Mouse (Mus musculus) forelimb bud, embryonic 11.5 days (tissue): Measurements from ENCODE around the gene Dmpk.
"Not testable (repeated sequence)": the region's sequence is repeated elsewhere in the genome, so short reads cannot be mapped to it uniquely, and the experiment has no call there.

Experiments used
- DNase-seq: peaks from one replicate; pipeline ENCODE4 v3.0.0-alpha.2; 2012; ENCODE audit warnings: low read depth, low spot score

The Dmpk gene

GRCm38 (mm10) chr7:19083701-19084100 is at the start of gene Dmpk:
Dmpk (plus strand) TSS chr7:19083849.
- no peak for DNase-seq

GRCm38 (mm10) chr7:19044616-19045015 is 39.0 kb upstream of the Dmpk start:
- DNase-seq, result no peak

GRCm38 (mm10) chr7:19046286-19047069 is 37.2 kb upstream of the Dmpk start:
- no peak for DNase-seq

DNA sequence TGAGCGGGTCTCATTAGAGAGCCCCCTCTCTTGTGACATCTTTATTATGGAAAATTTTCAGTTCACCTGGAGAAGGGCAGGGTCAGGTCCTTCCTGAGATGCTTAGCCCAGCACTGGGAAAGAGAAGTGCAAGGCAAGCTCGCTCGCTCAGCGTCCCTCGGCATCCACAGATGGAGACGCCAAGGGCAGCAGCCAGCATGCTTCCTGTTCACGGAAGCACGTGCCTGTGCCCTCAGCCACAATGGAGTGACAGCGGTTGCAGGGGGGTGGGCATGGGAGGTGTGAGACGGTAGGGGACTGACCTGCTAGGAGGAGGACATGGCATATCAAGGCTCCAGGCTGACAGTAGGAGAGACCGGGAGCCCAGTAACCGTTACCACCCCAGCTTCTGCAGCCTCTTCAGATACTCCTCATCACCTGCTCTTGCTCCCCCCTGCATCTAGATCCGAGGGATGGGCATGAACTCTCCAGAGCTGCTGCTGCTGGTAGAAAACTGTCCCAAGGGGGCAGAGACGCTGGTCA is 35.6 kb upstream of the Dmpk start:
- DNase-seq, result no peak

GRCm38 (mm10) chr7:19049252-19049651 is 34.4 kb upstream of the Dmpk start:
- DNase-seq, result no peak

GRCm38 (mm10) chr7:19050172-19050571 is 33.5 kb upstream of the Dmpk start:
- no peak for DNase-seq

- DNase-seq, result no peak
These were observed 32.5 kb upstream of the Dmpk start for GRCm38 (mm10) chr7:19051161-19051560.

GRCm38 (mm10) chr7:19052345-19053135 is 31.1 kb upstream of the Dmpk start:
- no peak for DNase-seq

GRCm38 (mm10) chr7:19053136-19053532 is 30.5 kb upstream of the Dmpk start:
- no peak for DNase-seq

DNA sequence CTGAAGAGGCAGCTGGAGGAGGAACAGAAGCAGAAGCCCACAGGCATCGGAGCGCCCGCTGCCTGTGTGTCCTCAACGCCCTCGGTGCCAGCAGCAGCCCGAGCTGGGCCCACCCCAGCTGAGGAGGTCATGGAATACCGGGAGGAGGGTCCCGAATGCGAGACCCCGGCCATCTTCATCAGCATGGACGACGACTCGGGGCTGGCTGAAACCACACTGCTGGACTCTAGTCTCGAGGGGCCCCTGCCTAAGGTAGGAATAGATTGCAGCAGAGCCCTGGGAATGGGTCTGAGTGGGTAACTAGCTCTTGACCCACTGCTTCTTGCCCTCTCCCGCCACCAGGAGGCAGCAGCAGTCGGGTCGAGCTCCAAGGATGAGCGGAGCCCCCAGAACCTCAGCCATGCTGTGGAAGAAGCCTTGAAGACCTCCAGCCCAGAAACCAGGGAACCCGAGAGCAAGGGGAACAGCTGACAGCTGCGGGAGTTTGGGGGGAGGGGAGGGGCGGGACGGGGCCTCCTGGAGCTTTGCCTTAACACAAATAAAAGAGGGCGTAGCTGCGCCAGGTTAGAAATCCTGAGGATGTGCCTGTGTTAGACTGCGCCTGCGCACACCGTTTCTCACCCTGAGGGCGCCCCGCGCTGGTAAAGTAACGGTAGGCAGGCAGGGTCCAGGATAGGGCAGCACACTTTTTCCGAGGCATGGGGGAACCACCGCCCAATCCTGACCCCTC is 29.4 kb upstream of the Dmpk start, which contains the start of gene Rsph6a:
TSS of gene Rsph6a (plus strand) at position 644 of the 730 bp plus-strand sequence.
- peak; percentile 64 for DNase-seq

- no peak for DNase-seq
These were observed 28.9 kb upstream of the Dmpk start for GRCm38 (mm10) chr7:19054777-19055076.

DNA sequence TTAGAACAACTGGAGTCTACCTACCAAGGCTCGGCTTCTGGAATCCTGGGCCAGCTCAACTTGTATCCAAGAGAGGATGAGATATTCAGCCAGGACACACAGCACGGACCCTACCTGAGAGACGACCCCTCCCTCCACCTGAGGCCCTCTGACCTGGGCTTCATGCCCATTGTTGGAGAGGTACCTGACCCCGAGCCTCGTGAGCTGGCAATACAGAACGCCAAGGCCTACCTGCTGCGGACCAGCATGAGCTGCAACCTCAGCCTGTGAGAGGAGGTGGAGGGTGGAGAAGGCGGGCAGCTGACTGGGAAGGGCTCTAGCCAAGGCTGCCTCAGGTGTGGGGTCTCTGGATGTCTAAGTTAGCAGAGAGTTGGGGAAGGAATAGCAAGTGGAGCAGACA is 28.5 kb upstream of the Dmpk start:
- no peak for DNase-seq

- no peak for DNase-seq
These were observed 26.2 kb upstream of the Dmpk start for GRCm38 (mm10) chr7:19057405-19057804.

DNA sequence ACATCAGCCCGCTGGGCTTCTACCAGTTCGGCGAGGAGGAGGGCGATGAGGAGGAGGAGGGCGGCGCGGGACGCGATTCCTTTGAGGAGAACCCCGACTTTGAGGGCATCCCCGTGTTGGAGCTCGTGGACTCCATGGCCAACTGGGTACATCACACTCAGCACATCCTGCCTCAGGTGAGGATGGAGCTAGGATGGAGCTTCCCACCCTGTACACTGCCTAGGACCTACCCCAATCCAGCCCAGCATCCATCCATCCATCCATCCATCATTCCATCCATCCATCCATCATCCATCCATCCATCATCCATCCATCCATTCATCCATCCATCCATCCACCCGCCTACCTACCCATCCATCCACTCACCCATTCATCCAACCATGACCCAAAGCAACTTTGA is 17.8 kb upstream of the Dmpk start:
- no peak for DNase-seq

GRCm38 (mm10) chr7:19067063-19067462 is 16.6 kb upstream of the Dmpk start:
- no peak for DNase-seq

DNA sequence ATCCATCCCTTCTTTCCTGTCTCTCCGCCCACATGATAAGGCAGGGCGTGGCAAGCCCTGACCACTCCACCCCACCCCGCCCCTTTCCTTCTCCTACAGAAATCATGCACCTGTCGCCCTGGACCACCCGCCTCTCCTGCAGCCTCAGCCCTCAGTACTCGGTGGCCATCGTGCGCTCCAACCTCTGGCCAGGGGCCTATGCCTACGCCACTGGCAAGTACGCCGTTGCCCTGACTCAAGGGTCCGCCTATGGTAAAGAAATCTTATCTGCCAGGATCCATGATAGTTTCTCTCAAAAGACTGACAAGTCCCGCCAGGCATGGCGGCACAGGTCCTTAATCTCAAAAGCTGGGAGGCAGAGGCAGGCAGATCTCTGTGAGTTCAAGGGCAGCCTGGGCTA is 15.7 kb upstream of the Dmpk start:
- DNase-seq, result no peak

DNA sequence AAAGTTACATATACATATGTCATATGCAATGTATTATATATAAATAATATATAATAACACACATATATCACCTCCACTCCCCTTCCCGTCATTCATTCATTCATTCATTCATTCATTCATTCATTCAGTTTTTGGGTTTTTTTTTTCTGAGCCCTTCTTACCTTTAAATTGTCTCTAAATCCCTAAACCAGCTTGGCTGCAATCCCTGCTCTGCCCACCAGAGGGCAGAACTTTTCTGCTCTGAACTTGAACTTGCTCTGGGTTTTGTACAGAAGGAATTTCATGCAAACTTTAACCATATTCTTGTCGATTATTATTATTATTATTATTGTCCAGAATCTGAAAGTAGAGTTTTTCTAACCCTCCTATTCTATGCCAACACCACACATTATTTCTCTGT is 14.9 kb upstream of the Dmpk start:
- DNase-seq, result peak; percentile 80

- no peak for DNase-seq
These were observed 14.1 kb upstream of the Dmpk start for GRCm38 (mm10) chr7:19069500-19069899.

GRCm38 (mm10) chr7:19071024-19071423 is 12.6 kb upstream of the Dmpk start:
- DNase-seq, result not testable (repeated sequence)

GRCm38 (mm10) chr7:19073504-19073903 is 10.1 kb upstream of the Dmpk start:
- peak; percentile 40 for DNase-seq

- no peak for DNase-seq
These were observed 9.2 kb upstream of the Dmpk start for GRCm38 (mm10) chr7:19074494-19074893.

- DNase-seq, result no peak
These were observed 8.4 kb upstream of the Dmpk start for GRCm38 (mm10) chr7:19075231-19075630.
